Mouse (Mus musculus): ENCODE measurements at regions not wholly inside any gene's neighbourhood (a gene's known extent, or its start where the extent isn't known, plus 50 kb on each side); places are given as distances from the start of the nearest gene placed in this dataset.

DNA sequence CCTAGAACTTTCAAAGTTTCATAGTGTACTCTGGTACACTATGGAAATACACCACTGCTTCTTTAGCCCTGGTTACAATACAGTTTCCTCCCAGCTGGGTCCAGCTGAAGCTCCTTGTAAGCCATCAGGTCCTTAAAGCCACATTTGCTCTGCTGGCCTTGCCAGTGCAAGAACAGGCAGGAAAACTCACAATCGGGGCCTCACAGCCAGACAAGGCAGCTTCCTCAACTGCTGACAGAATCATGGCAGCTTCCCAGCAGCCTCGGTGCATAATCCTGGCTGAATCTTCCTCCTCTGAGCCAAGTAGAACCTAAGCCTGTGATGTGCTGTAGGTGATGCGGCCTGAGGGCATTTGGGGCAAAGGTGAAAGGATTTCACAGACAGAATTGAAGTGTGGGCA, 320.5 kb upstream of the Zmiz1 start:
- Histone ChIP-seq H3K79me2 (ENCODE audit: control insufficient read depth, insufficient read depth, low read length, poor library complexity) (no peaks in the 10 kb centered on the region), H3K4me3 (ENCODE audit: control insufficient read depth in 1 of 2, insufficient read depth in 1 of 2, low read depth in 2 of 2, low read length in 2 of 2) (no peak overlapping the region), H3K27me3 (ENCODE audit: control insufficient read depth in 1 of 2, insufficient read depth in 2 of 2, low read length in 2 of 2) (no peaks in the 10 kb centered on the region), H3K36me3 (ENCODE audit: control insufficient read depth in 1 of 2, insufficient read depth in 2 of 2, low read length in 2 of 2) (no peaks in the 10 kb centered on the region), H3K4me1 (ENCODE audit: control insufficient read depth in 1 of 2, insufficient read depth in 2 of 2, low read length in 2 of 2) (no peaks in the 10 kb centered on the region), H3K27ac (ENCODE audit: control insufficient read depth, low read depth, low read length) (no peak overlapping the region), H3K9me3 (replicated peaks; ENCODE audit: insufficient read depth, low read length) (no peaks in the 10 kb centered on the region), H3K9ac (ENCODE audit: control insufficient read depth, low read depth, low read length, poor library complexity, severe bottlenecking) (no peak overlapping the region)
- no peak for TF ChIP-seq TCF12 (IDR thresholded peaks at IDR 0.05; ENCODE audit: low read depth, low read length)
- no peak for TF ChIP-seq JUND (IDR thresholded peaks at IDR 0.05; ENCODE audit: low read depth, low read length)
- TF ChIP-seq SMC3 (IDR thresholded peaks at IDR 0.05; ENCODE audit: low read depth, low read length) = no peak
- TF ChIP-seq GABPA (IDR thresholded peaks at IDR 0.05; ENCODE audit: low read depth, low read length) = no peak
- TF ChIP-seq UBTF (IDR thresholded peaks at IDR 0.05; ENCODE audit: borderline replicate concordance, insufficient read depth, low read depth, low read length) = no peak
- no peak for DNase-seq (ENCODE audit: low read depth, low spot score)

DNA sequence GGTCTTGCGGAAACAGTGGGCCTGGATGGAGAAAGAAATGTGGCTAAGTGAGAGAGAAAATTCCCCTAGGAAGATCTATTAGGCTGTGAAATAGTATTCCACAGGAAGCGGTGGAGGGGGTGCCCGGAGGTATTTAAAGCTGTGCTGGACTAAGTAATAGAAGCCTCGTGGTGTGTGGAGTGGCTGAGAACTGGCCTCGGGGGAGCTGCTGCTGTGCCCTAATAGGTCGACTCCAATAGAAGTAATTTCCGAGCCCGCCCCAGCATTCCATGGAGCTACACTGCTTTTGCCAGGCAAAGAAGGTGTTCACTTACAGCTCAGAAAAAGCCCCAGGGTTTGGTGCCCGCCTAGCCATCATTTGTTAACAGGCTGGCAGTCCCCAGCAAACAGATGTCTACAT, 317.1 kb upstream of the Zmiz1 start:
- TF ChIP-seq E2F4 (IDR thresholded peaks at IDR 0.05; ENCODE audit: borderline replicate concordance, low read depth, low read length) (no peak), CTCF (IDR thresholded peaks at IDR 0.05 in 2 of 3, conservative IDR thresholded peaks at IDR 0.05 in 1 of 3; ENCODE audit: control insufficient read depth in 1 of 3, insufficient read depth in 1 of 3, low read depth in 2 of 3, low read length in 3 of 3, poor library complexity in 1 of 3, severe bottlenecking in 1 of 3) (no peak), MYB (IDR thresholded peaks at IDR 0.05; ENCODE audit: low read depth, low read length) (no peak), USF2 (IDR thresholded peaks at IDR 0.05; ENCODE audit: borderline replicate concordance in 1 of 2, insufficient read depth in 1 of 2, low read depth in 1 of 2, low read length in 2 of 2) (no peak), GATA1 (IDR thresholded peaks at IDR 0.05; ENCODE audit: low read depth, low read length) (no peak), TCF12 (IDR thresholded peaks at IDR 0.05; ENCODE audit: low read depth, low read length) (no peak), CHD1 (IDR thresholded peaks at IDR 0.05; ENCODE audit: low read depth, low read length) (no peak), BHLHE40 (IDR thresholded peaks at IDR 0.05; ENCODE audit: borderline replicate concordance, low read depth, low read length) (no peak), TAL1 (IDR thresholded peaks at IDR 0.05; ENCODE audit: low read length) (no peak), SMC3 (IDR thresholded peaks at IDR 0.05; ENCODE audit: low read depth, low read length) (no peak), RCOR1 (IDR thresholded peaks at IDR 0.05; ENCODE audit: low read depth, low read length) (no peak), MAX (IDR thresholded peaks at IDR 0.05; ENCODE audit: low read length) (no peak), MAZ (IDR thresholded peaks at IDR 0.05; ENCODE audit: low read depth, low read length) (no peak)
- H3K4me1 ChIP-seq (ENCODE audit: control insufficient read depth in 1 of 2, insufficient read depth in 2 of 2, low read length in 2 of 2) = no peaks in the 10 kb centered on the region
- no peaks in the 10 kb centered on the region for H3K27me3 ChIP-seq (ENCODE audit: control insufficient read depth in 1 of 2, insufficient read depth in 2 of 2, low read length in 2 of 2)
- H3K27ac ChIP-seq (ENCODE audit: control insufficient read depth, low read depth, low read length) = no peak overlapping the region
- no peaks in the 10 kb centered on the region for H3K36me3 ChIP-seq (ENCODE audit: control insufficient read depth in 1 of 2, insufficient read depth in 2 of 2, low read length in 2 of 2)
- no peaks in the 10 kb centered on the region for H3K9me3 ChIP-seq (replicated peaks; ENCODE audit: insufficient read depth, low read length)
- no peak overlapping the region for H3K9ac ChIP-seq (ENCODE audit: control insufficient read depth, low read depth, low read length, poor library complexity, severe bottlenecking)
- H3K79me2 ChIP-seq (ENCODE audit: control insufficient read depth, insufficient read depth, low read length, poor library complexity) = no peaks in the 10 kb centered on the region
- DNase-seq (ENCODE audit: low read depth, low spot score) = no peak
- no peak overlapping the region for H3K4me3 ChIP-seq (ENCODE audit: control insufficient read depth in 1 of 2, insufficient read depth in 1 of 2, low read depth in 2 of 2, low read length in 2 of 2)
